Mouse (Mus musculus) kidney, adult 2 months (tissue): ENCODE data around the gene Arf3.

ENCODE experiments used
- CTCF ChIP-seq: fragments of 200-500 bp; conservative IDR thresholded peaks from 2 replicates; pipeline ENCODE4 v1.5.1; 2011; ENCODE audit warnings: low read depth, mild to moderate bottlenecking, control low read depth, low read length, moderate library complexity, mixed read lengths; ENCODE audit not compliant: insufficient read depth, insufficient read length
- POLR2A ChIP-seq: fragments of 200-500 bp; IDR thresholded peaks from one replicate; pipeline ENCODE4 v1.6.1; 2011; ENCODE audit warnings: low read depth, low read length, control low read depth

DNA sequence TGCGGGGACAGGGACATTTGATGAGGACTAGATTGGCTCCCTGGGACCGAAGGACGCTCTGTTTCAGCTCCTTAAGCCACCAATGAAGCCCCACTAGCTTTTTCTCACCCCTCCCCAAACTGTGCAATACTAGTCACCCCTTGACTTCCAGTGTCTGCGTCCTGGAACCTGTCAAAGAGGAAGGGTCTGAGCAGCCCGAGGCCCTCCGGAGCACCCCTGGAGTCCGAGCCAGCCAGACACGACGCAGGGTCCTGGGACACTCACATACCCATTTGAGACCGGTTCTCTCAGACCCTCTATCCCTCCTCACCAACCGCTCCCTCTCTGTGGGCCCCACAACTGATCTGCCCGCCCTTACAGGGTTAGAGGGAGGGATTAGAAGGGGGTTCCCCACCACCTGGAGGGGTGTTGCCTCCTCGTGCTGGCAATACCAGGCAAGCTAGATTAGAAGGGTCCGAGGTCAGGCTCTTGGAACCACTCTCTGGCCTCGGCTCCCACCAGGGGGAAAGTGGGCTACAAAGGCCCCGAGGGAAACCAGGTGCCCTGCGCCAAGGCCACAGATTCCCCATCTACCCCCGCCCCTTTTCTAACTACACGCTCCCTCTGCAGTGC is 14.1 kb upstream of the Arf3 start:
- TF ChIP-seq POLR2A (no peak), CTCF (no peak)
